Mouse (Mus musculus): Measurements from ENCODE around the gene Stub1.
"Not testable (repeated sequence)": the region's sequence is repeated elsewhere in the genome, so short reads cannot be mapped to it uniquely, and the experiment has no call there.

Stub1 gene

DNA sequence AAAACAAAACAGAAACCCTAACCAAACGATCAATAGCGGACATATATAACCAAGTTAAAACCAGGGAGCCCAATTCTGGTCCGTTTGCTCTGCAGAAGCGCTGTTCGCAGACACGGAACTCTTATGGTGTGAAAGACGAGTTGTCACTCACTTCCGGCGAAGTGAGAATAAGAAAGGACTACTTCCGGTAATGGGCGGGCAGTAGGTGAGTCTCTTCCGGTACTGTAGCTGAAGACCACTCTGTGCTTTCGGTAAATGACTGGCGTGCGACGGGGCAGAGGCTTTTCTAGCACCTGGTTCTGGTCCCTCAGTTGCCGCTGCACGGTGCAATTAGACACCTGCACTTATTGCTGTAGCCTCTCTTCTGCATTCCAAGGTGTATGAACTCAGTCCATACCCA is 9.8 kb downstream of the Stub1 start, which contains the start of gene Wdr24:
TSS of gene Wdr24 (plus strand) at position 176 of the 400 bp plus-strand sequence.
- DNase-seq (ENCODE audit: low read depth, low spot score): peak; percentile 95

- DNase-seq (ENCODE audit: low read depth, low spot score): peak; percentile 72
Observed at GRCm38 (mm10) chr17:25818851-25819780, 14.1 kb downstream of the Stub1 start.

DNA sequence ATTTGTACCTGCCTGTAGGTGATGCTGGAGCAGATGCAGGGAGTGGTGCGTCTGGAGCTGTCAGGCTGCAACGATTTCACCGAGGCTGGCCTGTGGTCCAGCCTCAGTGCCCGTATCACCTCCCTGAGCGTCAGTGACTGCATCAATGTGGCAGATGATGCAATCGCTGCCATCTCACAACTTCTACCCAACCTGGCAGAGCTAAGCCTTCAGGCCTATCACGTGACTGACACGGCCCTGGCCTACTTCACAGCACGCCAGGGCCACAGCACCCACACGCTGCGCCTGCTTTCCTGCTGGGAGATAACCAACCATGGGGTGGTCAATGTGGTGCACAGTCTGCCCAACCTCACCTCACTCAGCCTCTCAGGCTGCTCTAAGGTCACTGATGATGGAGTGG is 15.5 kb downstream of the Stub1 start:
- no peak for DNase-seq (ENCODE audit: low read depth, low spot score)

DNA sequence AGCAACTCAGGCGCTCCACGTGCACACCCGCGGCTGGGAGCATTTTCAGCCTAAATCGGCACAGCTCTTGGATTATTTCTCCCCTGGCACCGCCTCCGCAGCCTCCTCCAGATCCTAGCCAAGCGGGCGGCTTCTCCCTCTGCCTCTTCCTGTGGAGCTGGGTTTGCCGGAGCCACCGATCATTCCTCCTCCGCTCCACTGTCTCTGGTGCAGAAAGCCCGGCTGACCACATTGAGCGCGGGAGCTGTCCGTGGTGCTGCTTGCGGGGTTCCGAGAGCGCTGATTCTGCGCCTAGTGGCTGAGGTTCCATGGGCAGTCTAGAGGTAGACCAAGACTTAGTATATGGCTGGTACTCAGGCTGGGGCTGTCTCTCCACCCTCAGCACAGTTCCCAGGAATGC is 19.7 kb downstream of the Stub1 start:
- peak; percentile 91 for DNase-seq (ENCODE audit: low read depth, low spot score)

DNA sequence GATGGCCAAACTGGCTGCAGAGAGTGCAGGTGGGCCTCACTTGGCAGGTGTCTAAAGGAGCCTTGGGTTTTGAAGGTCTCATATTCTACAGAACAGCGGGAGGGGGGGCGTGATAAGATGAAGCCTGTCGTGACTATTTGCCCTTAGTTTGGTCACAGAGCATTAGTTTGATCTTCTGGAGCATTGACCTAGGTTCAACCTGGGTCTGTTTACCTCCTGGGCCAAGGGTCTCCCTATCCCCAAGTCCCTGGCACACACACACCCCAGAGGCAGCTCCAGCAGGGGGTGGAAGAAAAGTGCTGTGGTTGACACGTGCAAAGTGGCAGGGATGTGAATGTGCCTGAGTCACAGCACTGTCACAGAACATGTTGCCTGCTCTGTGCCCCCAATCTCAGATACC is 22.3 kb downstream of the Stub1 start:
- no peak for DNase-seq (ENCODE audit: low read depth, low spot score)

DNA sequence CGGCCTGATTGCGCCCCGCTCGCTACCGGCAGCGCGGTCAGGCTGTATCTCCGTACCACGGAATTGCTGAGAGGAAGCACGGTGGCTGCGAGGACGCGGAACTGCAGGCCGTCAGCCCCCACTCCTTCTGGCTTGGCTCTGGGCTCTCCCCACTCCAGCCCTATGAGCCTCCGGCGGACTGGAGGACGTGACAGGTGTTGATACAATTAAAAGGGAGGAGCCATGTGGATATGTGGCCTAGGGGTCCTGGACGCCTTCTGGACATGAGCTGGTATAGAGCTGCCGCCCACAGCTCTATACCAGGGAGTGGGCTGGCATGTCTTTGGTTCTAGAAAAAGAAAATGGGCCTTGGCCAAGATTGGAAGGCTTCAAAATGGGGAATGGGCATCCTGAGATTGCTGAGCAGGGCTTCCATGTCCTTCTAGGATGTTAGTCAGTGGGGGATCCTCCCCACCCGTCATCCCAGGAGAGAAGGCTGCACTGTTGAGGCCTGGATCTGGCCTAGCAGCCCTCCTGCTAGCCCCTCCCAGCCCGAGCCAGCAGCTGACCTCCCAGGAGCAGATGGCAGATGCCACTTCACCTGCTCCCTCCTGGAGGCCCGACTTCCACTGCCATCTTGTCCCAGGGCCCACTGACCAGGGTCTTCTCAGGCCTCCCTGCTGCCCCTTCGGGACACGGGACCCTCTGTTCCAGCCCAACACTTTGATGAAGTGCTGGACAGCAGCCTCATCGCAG is 23.4 kb downstream of the Stub1 start:
- DNase-seq (ENCODE audit: low read depth, low spot score): no peak

DNA sequence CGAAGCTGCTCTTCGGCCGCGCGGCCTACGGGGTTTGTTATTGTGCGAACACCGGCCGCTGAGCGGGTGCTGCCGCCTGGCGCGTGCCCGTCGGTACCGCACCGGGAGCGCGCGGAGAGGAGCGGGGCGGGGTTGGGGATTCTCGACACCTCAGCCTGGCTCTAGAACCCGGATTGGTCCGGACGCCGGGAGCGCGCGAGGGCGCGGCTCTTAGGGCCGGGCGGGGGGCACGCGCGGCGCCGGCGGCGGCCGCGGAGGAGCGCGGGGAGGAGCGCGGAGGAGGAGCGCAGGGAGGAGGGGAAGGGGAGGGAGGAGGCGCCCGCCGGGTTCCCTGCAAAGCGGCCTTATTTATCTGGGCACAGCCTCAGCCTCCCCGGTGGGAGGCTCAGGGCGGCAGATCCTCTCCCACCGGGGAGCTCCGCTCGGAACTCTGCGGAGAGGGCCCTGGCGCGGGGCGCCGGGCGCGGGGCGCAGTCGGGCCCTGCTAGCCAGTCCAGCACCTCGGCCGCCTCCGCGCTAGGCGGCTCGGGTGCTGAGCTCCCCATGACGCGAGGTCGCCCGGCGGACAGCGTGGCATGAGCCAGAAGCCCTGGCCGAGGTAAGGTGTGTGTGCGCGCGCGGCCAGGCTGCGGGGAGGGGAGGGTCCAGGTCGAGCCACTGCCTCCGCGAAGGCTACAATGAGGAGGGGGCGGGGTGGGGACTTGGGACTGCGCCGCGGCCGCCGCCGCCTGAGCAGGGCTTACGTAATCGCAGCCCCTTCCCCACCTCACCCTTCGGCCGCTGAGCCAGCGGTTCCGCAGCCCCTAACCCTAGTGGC is 24.2 kb downstream of the Stub1 start, which contains the start of gene Fbxl16:
TSS of gene Fbxl16 (plus strand) at position 297 of the 817 bp plus-strand sequence.
- DNase-seq (ENCODE audit: low read depth, low spot score): peak; percentile 85

- no peak for DNase-seq (ENCODE audit: low read depth, low spot score)
Observed at GRCm38 (mm10) chr17:25808028-25808427, 25.2 kb downstream of the Stub1 start.

DNA sequence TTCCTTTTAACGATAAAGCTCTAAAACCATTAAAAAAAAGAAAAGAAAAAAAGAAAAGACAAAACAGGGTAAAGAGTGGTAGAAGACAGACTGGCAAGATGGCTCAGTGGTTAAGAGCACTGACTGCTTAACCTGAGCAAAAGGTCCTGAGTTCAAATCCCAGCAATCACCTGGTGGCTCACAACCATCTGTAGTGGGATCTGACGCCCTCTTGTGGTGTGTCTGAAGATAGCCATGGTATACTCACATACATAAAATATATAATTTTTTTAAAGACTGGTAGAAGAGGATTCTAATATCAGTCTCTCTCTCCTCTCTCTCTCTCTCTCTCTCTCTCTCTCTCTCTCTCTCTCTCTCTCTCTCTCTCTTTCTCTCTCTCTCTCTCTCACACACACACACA is 25.8 kb downstream of the Stub1 start:
- not testable (repeated sequence) for DNase-seq (ENCODE audit: low read depth, low spot score)

DNA sequence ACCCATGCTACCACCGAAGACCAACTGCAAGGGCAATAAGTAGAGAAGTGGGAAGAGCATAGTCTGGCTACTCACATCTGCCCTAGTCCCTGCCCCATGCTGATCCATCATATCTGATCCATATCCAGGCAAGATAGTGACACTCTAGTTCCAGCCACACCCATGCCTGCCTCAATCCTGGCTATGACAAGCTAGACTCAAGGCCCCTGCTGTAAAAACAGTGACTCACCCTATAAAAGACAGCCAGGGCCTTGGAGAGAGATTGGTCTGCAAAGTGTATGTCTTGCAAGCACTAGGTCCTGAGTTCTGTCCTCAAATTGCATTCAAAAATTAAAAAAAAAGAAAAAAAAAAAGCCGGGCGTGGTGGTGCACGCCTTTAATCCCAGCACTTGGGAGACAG is 26.7 kb downstream of the Stub1 start:
- no peak for DNase-seq (ENCODE audit: low read depth, low spot score)

GRCm38 (mm10) chr17:25802825-25803517 is 30.2 kb downstream of the Stub1 start:
- DNase-seq (ENCODE audit: low read depth, low spot score): peak; percentile 33

GRCm38 (mm10) chr17:25801029-25801428 is 32.2 kb downstream of the Stub1 start:
- peak; percentile 79 for DNase-seq (ENCODE audit: low read depth, low spot score)

DNA sequence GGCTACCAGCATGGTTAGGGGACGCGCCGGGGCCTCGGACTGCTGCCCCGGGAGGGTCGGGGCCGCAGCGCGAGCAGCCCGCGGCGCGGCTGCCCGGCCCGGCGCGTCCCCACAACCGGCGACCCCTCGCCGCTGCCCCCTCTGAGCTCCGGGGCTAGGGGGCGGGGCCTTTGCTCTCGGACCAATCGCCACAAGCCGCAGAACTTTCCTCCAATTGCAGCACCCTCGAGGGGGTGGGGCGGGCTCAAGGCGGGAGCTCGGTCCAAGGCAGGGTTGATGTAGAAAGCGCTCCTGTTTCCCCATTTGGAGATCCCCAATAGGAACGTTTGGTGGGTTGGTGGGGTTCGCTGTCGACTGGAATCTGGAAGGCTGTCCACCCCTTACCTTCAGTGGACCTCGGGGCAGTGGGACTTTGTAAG is 36.2 kb downstream of the Stub1 start, which contains the start of gene Metrn:
TSS of gene Metrn (minus strand) at position 186 of the 419 bp plus-strand sequence.
- peak; percentile 84 for DNase-seq (ENCODE audit: low read depth, low spot score)

GRCm38 (mm10) chr17:25796211-25796771 is 36.9 kb downstream of the Stub1 start:
- DNase-seq (ENCODE audit: low read depth, low spot score): no peak

DNA sequence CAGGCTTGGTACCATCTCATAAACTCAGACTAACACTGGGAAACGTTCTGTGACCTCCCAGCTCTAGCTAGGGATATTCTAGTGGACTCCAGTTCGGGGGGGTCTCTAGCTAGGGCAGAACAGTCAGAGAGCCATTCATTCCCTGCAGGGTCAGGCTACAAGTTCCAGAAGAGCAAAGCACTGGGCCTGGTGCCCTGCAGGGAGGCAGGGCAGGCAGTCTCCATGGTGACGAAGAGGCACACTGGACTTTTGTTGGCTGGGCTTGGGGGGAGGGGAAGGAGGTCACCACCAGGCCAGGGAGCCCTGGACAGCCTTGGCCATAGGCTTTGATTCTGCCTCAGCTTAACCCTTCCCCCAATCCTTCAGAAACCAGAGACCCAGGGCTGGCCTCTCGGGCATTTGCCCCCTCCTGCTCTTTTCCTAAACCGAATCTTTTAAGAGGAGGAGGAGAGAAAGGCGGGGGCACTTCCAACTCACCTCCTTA is 37.6 kb downstream of the Stub1 start, which contains the start of gene AC134908.4:
TSS of gene AC134908.4 (minus strand) at position 51 of the 484 bp plus-strand sequence.
- DNase-seq (ENCODE audit: low read depth, low spot score): no peak

DNA sequence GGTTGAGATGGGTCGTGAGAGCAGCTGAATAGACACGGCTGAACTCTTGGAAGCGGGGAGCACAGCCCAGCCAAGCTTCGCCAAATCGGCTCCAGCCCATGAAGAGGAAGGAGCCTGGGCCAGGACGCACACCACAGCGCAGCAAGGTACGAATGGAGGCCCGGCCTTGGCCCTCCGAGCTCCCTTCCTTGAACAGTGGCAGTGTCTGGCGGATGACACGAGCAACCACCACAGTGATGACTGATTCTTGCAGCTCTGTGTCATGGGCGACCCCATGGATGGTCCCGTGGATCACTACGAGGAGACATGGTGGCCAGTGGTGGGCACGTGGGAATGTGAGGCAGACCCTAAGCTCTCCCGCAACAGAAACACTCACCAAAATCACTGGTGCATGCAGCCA is 38.2 kb downstream of the Stub1 start:
- DNase-seq (ENCODE audit: low read depth, low spot score): no peak

- DNase-seq (ENCODE audit: low read depth, low spot score): no peak
Observed at GRCm38 (mm10) chr17:25794197-25794596, 39.0 kb downstream of the Stub1 start.

GRCm38 (mm10) chr17:25792615-25793014 is 40.6 kb downstream of the Stub1 start, which contains the start of gene Fam173a:
Fam173a (minus strand) TSS chr17:25792901.
- DNase-seq (ENCODE audit: low read depth, low spot score): no peak

- DNase-seq (ENCODE audit: low read depth, low spot score): peak; percentile 75
Observed at GRCm38 (mm10) chr17:25791843-25792527, 41.2 kb downstream of the Stub1 start.
